Mouse (Mus musculus) hindbrain, embryonic 15.5 days (tissue): ENCODE measurements around the gene Stk40. TPM values are rescaled to one million over a fixed set of nuclear protein-coding genes. Genes with fewer than 3 reads are reported as not detected.
A peak's percentile ranks its signal among the peaks of the same experiment; 100 is the strongest.

Experiments
- ATAC-seq: fragments of 200-750 bp; cut with Nextera tagmentation; 2 replicates; pipeline ENCODE4 v1.8.0; 2017; ENCODE audit warnings: low read depth, moderate number of reproducible peaks, moderate TSS enrichment; ENCODE audit not compliant: low FRiP score
- H3K27ac ChIP-seq: fragments of 300-500 bp; sonication (generic); replicated peaks from 2 replicates; pipeline ENCODE4 v1.5.1; 2015; ENCODE audit warnings: mild to moderate bottlenecking, inconsistent platforms
- H3K27me3 ChIP-seq: fragments of 300-500 bp; sonication (generic); 2 replicates; pipeline ENCODE4 v1.6.1; 2015; ENCODE audit warnings: control low read depth, inconsistent platforms
- H3K36me3 ChIP-seq: fragments of 300-500 bp; sonication (generic); 2 replicates; pipeline ENCODE4 v1.6.1; 2015; ENCODE audit warnings: control low read depth, inconsistent platforms
- H3K4me1 ChIP-seq: fragments of 300-500 bp; sonication (generic); replicated peaks from 2 replicates; pipeline ENCODE4 v1.6.1; 2015; ENCODE audit warnings: control low read depth, inconsistent platforms
- H3K4me2 ChIP-seq: fragments of 300-500 bp; sonication (generic); 2 replicates; pipeline ENCODE4 v1.6.1; 2015; ENCODE audit warnings: moderate library complexity, mild to moderate bottlenecking, inconsistent platforms
- H3K4me3 ChIP-seq: fragments of 300-500 bp; sonication (generic); 2 replicates; pipeline ENCODE4 v1.5.1; 2015; ENCODE audit warnings: mild to moderate bottlenecking, inconsistent platforms
- H3K9ac ChIP-seq: fragments of 300-500 bp; sonication (generic); 2 replicates; pipeline ENCODE4 v1.6.1; 2015; ENCODE audit warnings: inconsistent platforms
- H3K9me3 ChIP-seq: fragments of 300-500 bp; sonication (generic); 2 replicates; pipeline ENCODE4 v1.6.1; 2016; ENCODE audit warnings: control low read depth, inconsistent platforms
- WGBS: fragments of 180-500 bp; shearing (Covaris S2); methylation state at CpG from one replicate; pipeline ENCODE4 v1.1.7; 2015; 5-methylcytosine and 5-hydroxymethylcytosine counted together
- polyA plus RNA-seq: library from polyadenylated mRNA; unstranded; fragments of >200 nt; fragmentation: Nextera tagmentation; extraction: Ambion mirVana; gene quantifications from 2 replicates; pipeline ENCODE4 v1.2.1, GENCODE M21; 2015

The Stk40 gene
- polyA plus RNA-seq = 29.6 and 33.9 TPM in 2 replicates

DNA sequence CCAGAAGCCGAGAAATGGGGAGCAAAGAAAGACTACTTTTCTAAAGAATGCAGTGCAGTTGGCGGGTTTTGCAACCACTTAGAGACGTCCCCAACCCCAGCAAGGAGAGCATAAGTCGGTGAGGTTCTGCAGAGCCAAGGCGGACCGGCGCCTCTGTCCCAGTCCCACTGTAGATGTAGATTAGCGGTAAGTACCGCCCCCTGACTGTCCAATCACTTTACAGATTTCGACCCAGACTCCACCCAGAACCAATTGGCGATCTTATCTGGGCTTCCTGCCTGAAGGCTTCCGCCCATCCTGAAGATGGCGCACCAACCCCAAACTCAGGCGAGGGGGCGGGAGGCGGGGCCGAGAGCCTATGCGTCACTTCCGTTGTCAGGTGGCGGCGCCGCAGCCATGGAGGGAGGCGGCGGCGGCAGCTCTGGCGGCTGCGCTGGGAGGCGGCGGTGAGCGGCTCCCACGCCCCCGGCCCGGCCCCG is at the start of gene Stk40:
Gene Stk40, plus strand, starts transcription at position 368 of the 479 bp plus-strand sequence.
- H3K27me3 ChIP-seq = no peaks in the 10 kb centered on the region
- ATAC-seq = peak; percentile 95

DNA sequence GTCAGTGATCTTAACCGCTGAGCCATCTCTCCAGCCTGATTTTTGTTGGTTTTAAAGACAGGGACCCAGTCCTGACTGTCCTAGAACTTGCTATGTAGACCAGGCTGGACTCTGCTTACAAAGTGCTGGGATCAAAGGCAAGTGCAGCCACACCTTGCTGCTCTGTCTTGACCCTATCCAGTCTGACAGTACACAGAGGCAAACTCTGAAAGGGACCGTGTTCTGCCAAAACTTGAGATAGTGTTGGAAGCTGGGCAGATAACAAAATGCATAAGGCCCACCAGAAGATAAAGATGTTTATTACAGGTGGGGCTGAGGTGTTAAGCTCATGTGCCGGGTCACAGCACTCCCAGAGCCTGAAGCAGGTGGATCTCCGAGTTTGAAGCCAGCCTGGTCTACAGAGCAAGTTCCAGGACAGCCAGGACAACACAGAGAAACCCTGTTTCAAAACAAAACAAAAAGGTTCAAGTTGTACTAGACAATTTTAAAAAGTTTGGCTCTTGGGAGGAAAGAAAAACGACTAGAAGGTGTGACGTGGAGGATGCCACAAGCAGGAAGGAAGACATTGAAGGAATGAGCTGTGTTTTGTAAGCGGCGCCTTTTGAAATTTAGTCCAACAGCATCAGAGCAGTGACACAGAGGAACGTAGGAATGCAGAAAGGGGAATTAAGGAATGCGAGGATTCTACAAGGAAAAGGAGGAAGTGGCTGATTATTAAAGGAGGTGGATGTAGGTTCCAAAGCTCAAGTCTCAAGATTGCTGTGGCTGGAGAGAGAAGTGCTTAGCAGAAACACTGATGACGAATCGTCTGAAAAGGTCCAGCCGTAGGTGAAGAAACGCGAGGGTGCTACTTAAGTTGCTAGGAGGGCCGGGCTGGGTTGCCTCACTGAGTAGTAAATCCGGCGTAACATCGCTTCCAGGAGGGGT is 46.3 kb upstream of the Stk40 start:
- no peaks in the 10 kb centered on the region for H3K27me3 ChIP-seq
- peak overlapping the region; percentile 73 for H3K4me3 ChIP-seq
- no peaks in the 10 kb centered on the region for H3K9me3 ChIP-seq
- peak overlapping the region; percentile 72 for H3K4me2 ChIP-seq
- 0 out of 2 replicates have a peak overlapping the region, but pooled peaks have one; percentile 27 for H3K27ac ChIP-seq
- H3K9ac ChIP-seq = peak overlapping the region; percentile 28
- peaks cover 18% of the 10 kb centered on the region for H3K36me3 ChIP-seq
- H3K4me1 ChIP-seq = peaks cover 19% of the 10 kb centered on the region
- no peak for ATAC-seq
- 16% methylated on average over 19 of the region's 19 CpGs for WGBS

More for the DNA sequence above, at the start of gene Stk40:
- WGBS = 1% methylated on average over 34 of the region's 34 CpGs
- Histone ChIP-seq H3K36me3 (no peaks in the 10 kb centered on the region), H3K9me3 (no peaks in the 10 kb centered on the region), H3K4me3 (peak within 1 kb of the TSS; percentile 96), H3K4me2 (peak within 1 kb of the TSS; percentile 93), H3K27ac (peak within 1 kb of the TSS; percentile 87), H3K4me1 (peaks cover 63% of the 10 kb centered on the region), H3K9ac (peak within 1 kb of the TSS; percentile 89)

DNA sequence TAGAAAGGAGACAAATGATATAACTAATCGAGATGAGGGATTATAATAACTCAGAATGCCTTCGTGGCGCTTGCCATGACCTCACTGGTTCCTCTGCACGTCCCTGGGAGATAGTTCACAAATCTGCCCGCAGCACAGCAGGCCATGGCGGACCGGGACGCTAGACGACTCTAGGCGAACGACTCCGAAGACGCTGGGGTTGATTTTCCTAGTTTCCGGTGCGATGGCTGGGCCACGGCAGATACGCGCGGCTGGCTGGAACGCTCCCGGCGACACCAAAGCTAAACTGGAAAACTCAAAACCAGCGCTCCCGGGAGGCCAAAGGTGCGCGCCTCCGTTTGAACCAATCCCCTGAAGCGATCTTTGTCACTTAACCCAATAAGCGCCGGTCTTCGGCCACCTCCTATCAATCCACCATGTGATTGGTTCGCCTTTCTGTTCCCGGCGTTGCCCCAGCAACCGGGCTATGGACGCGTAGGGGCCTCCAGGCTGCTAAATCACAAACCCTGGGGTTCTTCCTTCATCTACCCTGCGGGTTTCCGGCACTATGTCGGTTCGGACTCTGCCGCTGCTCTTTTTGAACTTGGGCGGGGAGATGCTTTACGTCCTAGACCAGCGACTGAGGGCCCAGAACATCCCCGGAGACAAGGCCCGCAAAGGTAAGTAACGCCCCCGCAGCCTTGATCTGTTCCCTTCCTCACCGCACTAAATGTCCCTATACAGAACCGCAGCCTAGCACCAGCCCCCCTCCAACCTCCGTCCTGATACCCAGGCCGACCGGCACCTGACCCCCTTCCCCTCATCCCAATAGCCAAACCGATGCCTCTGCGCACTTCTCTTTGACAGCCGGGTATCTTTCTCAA is 45.4 kb upstream of the Stk40 start, which contains the start of gene Oscp1:
Gene Oscp1, plus strand, starts transcription at position 432 of the 863 bp plus-strand sequence.
- H3K9ac ChIP-seq = peak within 1 kb of the TSS; percentile 64
- peak within 1 kb of the TSS; percentile 71 for H3K27ac ChIP-seq
- ATAC-seq = peak; percentile 98
- peak within 1 kb of the TSS; percentile 72 for H3K4me2 ChIP-seq
- H3K4me1 ChIP-seq = peaks cover 20% of the 10 kb centered on the region
- no peaks in the 10 kb centered on the region for H3K27me3 ChIP-seq
- H3K36me3 ChIP-seq = peaks cover 15% of the 10 kb centered on the region
- peak within 1 kb of the TSS; percentile 73 for H3K4me3 ChIP-seq
- under 1% methylated on average over 57 of the region's 57 CpGs for WGBS
- no peaks in the 10 kb centered on the region for H3K9me3 ChIP-seq

DNA sequence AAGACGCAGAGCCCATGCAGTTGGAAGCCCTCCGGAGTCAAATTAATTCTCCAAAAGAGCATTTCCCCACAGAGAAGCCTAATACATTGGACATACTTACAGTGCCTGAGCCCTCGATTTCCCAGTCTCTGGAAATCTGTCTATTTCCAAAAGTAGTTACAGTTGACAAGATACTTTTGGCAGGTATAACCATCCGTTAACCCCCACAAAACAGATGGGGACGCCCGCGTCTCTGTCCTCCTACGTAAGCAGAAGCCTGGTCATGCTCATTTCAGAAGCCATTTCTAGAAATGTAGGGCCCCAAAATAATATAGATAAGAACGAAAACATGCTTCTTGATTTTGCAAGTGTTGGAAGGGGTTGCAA is 44.8 kb upstream of the Stk40 start:
- Histone ChIP-seq H3K9me3 (no peaks in the 10 kb centered on the region), H3K27me3 (no peaks in the 10 kb centered on the region), H3K27ac (peak overlapping the region; percentile 71), H3K4me1 (peaks cover 20% of the 10 kb centered on the region), H3K4me3 (peak overlapping the region; percentile 73), H3K4me2 (peak overlapping the region; percentile 72), H3K9ac (peak overlapping the region; percentile 64), H3K36me3 (peaks cover 11% of the 10 kb centered on the region)
- no peak for ATAC-seq
- 27% methylated on average over 9 of the region's 9 CpGs for WGBS

- Histone ChIP-seq H3K4me1 (peaks cover 17% of the 10 kb centered on the region), H3K36me3 (no peaks in the 10 kb centered on the region), H3K4me3 (no peak overlapping the region), H3K9ac (no peak overlapping the region), H3K9me3 (no peaks in the 10 kb centered on the region), H3K27me3 (no peaks in the 10 kb centered on the region), H3K4me2 (no peak overlapping the region), H3K27ac (no peak overlapping the region)
- 43% methylated on average over 1 of the region's 1 CpGs for WGBS
- ATAC-seq = no peak
Measured at GRCm38 (mm10) chr4:126062856-126063255, 40.9 kb upstream of the Stk40 start.

DNA sequence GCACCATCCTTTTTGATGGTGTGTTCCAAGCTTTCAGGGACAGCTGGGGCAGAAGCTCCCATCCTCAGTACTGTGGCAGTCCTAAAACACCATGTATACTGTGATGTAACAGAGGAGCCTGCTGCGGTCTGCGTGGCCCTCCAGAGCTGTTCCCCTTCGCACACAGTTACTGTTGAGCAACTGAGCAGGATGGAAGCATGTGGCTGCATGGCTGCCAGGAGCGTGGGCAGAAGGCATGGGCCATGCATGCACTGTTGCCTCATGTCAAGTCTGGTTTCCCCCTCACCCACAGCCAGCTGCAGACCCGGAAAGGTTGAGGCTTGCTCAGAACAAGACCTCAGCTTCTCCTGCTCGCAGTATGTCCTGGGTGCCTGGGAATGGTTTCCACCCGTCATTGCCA is 38.5 kb upstream of the Stk40 start:
- Histone ChIP-seq H3K36me3 (no peaks in the 10 kb centered on the region), H3K4me2 (no peak overlapping the region), H3K9me3 (no peaks in the 10 kb centered on the region), H3K27me3 (no peaks in the 10 kb centered on the region), H3K4me3 (no peak overlapping the region), H3K9ac (no peak overlapping the region), H3K4me1 (peaks cover 7% of the 10 kb centered on the region; the same call in 1 of the 2 replicates), H3K27ac (no peak overlapping the region)
- 84% methylated on average over 7 of the region's 7 CpGs for WGBS
- ATAC-seq = no peak

- Histone ChIP-seq H3K4me3 (no peak overlapping the region), H3K9me3 (no peaks in the 10 kb centered on the region), H3K4me1 (peaks cover 3% of the 10 kb centered on the region; the same call in 1 of the 2 replicates), H3K27ac (no peak overlapping the region), H3K4me2 (no peak overlapping the region), H3K36me3 (no peaks in the 10 kb centered on the region), H3K9ac (no peak overlapping the region), H3K27me3 (no peaks in the 10 kb centered on the region)
- no peak for ATAC-seq
- WGBS = 71% methylated on average over 15 of the region's 15 CpGs
Measured at GRCm38 (mm10) chr4:126067401-126068077, 36.2 kb upstream of the Stk40 start.

- ATAC-seq = no peak
- Histone ChIP-seq H3K27ac (no peak overlapping the region), H3K4me1 (peaks cover 3% of the 10 kb centered on the region; the same call in 1 of the 2 replicates), H3K36me3 (no peaks in the 10 kb centered on the region; the same call in 1 of the 2 replicates), H3K9ac (no peak overlapping the region), H3K4me3 (no peak overlapping the region), H3K27me3 (no peaks in the 10 kb centered on the region), H3K4me2 (no peak overlapping the region), H3K9me3 (no peaks in the 10 kb centered on the region)
- 91% methylated on average over 6 of the region's 6 CpGs for WGBS
Measured at GRCm38 (mm10) chr4:126068842-126069241, 34.9 kb upstream of the Stk40 start.

DNA sequence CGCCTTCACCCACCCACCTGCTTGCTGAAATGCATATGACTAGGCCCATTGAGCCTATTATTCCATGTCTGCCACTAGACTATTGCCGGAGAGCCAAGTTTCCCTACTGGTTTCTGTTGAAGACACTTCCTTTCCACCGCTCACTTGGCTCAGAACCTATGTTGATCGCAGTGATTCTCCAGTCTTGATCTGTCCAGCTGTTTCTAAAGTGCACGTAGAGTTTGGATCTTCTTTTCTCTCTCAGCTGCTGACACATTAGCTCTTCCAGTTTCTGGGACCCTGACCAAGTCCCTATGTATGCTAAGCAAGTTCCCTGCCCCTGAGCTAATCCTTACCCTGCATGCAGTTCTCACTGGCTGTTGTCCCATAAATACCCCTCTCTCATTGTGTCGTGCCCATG is 25.9 kb upstream of the Stk40 start:
- ATAC-seq = no peak
- H3K4me1 ChIP-seq = no peaks in the 10 kb centered on the region
- 85% methylated on average over 6 of the region's 6 CpGs for WGBS
- H3K27ac ChIP-seq = no peak overlapping the region
- H3K9ac ChIP-seq = no peak overlapping the region
- no peaks in the 10 kb centered on the region for H3K27me3 ChIP-seq
- H3K4me2 ChIP-seq = no peak overlapping the region
- H3K36me3 ChIP-seq = peaks cover 7% of the 10 kb centered on the region
- no peaks in the 10 kb centered on the region for H3K9me3 ChIP-seq
- H3K4me3 ChIP-seq = no peak overlapping the region

DNA sequence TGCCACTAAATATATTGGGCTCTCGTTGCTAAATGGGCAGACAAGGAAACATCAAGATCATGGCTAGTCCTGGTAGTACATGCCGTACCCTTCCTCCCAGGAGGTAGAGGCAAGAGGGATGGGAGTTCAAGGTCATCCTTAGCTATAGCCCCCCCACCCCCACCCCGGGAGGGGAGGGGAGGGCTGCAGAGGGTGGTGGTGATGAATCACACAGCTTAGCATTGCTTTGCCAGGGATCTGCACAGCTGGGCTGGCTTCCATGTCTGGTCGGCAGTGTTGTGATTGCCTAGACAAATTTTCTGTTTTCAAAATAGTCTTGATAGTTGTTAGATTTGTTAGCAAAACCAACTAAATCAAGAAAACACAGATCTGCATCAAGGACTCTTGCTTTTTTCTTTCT is 24.5 kb upstream of the Stk40 start:
- 86% methylated on average over 4 of the region's 4 CpGs for WGBS
- Histone ChIP-seq H3K36me3 (peaks cover 13% of the 10 kb centered on the region), H3K27ac (no peak overlapping the region)

DNA sequence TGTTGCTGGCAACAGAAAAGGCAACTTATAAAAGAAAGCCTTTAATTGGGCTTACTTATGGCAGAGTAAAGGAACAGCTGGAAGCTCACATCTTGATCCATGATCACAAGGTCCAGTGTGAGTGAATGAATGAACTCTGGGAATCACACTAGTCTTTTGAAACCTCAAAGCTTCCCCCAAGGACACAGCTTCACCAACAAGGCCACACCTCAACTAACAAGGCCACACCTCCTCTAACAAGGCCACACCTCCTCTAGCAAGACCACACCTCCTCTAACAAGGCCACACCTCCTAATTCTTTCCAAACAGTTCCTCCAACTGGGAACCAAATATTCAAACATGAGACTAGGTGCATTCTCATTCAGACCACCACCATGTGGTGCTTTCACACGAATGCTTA is 22.2 kb upstream of the Stk40 start:
- H3K4me1 ChIP-seq = no peaks in the 10 kb centered on the region
- H3K27ac ChIP-seq = no peak overlapping the region
- WGBS = 90% methylated on average over 1 of the region's 1 CpGs
- H3K36me3 ChIP-seq = peaks cover 18% of the 10 kb centered on the region
- no peak overlapping the region for H3K9ac ChIP-seq
- ATAC-seq = no peak
- H3K9me3 ChIP-seq = no peaks in the 10 kb centered on the region
- no peaks in the 10 kb centered on the region for H3K27me3 ChIP-seq
- H3K4me3 ChIP-seq = no peak overlapping the region
- no peak overlapping the region for H3K4me2 ChIP-seq

More for the DNA sequence above, 24.5 kb upstream of the Stk40 start:
- Histone ChIP-seq H3K9ac (no peak overlapping the region), H3K4me2 (no peak overlapping the region), H3K27me3 (no peaks in the 10 kb centered on the region), H3K4me1 (no peaks in the 10 kb centered on the region), H3K9me3 (no peaks in the 10 kb centered on the region), H3K4me3 (no peak overlapping the region)
- no peak for ATAC-seq
